Mouse (Mus musculus) urinary bladder, postnatal 10 days (tissue): ENCODE data around the gene Loxl1.

Experiments used
- DNase-seq: peaks from one replicate; pipeline ENCODE4 v3.0.0; 2022; ENCODE audit warnings: low spot score

Gene Loxl1

GRCm38 (mm10) chr9:58311191-58311910 lies 1.6 kb downstream of the Loxl1 start:
- no peak for DNase-seq

GRCm38 (mm10) chr9:58310043-58310660 lies 2.8 kb downstream of the Loxl1 start:
- DNase-seq = no peak

GRCm38 (mm10) chr9:58308395-58308794 lies 4.6 kb downstream of the Loxl1 start:
- no peak for DNase-seq

GRCm38 (mm10) chr9:58305686-58306085 lies 7.3 kb downstream of the Loxl1 start:
- DNase-seq = no peak

GRCm38 (mm10) chr9:58303599-58304271 lies 9.3 kb downstream of the Loxl1 start:
- no peak for DNase-seq

- DNase-seq = no peak
Observed at GRCm38 (mm10) chr9:58303115-58303514, 9.9 kb downstream of the Loxl1 start.

- no peak for DNase-seq
Observed at GRCm38 (mm10) chr9:58299356-58299799, 13.6 kb downstream of the Loxl1 start.

GRCm38 (mm10) chr9:58297961-58298477 lies 15.0 kb downstream of the Loxl1 start:
- DNase-seq = no peak

- DNase-seq = no peak
Observed at GRCm38 (mm10) chr9:58297065-58297464, 15.9 kb downstream of the Loxl1 start.

GRCm38 (mm10) chr9:58295766-58296361 lies 17.1 kb downstream of the Loxl1 start:
- DNase-seq = no peak

GRCm38 (mm10) chr9:58295345-58295744 lies 17.6 kb downstream of the Loxl1 start:
- DNase-seq = no peak

- DNase-seq = no peak
Observed at GRCm38 (mm10) chr9:58294527-58294926, 18.5 kb downstream of the Loxl1 start.

GRCm38 (mm10) chr9:58289901-58290300 lies 23.1 kb downstream of the Loxl1 start:
- no peak for DNase-seq

GRCm38 (mm10) chr9:58289090-58289489 lies 23.9 kb downstream of the Loxl1 start:
- DNase-seq = no peak

GRCm38 (mm10) chr9:58283431-58283830 lies 29.6 kb downstream of the Loxl1 start:
- DNase-seq = no peak

GRCm38 (mm10) chr9:58281597-58281996 lies 31.4 kb downstream of the Loxl1 start:
- DNase-seq = no peak

- DNase-seq = no peak
Observed at GRCm38 (mm10) chr9:58280259-58281109, 32.5 kb downstream of the Loxl1 start.

- no peak for DNase-seq
Observed at GRCm38 (mm10) chr9:58279780-58280179, 33.2 kb downstream of the Loxl1 start.

GRCm38 (mm10) chr9:58278821-58279723 lies 33.9 kb downstream of the Loxl1 start:
- DNase-seq = no peak

- DNase-seq = no peak
Observed at GRCm38 (mm10) chr9:58278313-58278712, 34.7 kb downstream of the Loxl1 start.
